Mouse (Mus musculus) liver, embryonic 11.5 days (tissue): ENCODE measurements at regions not wholly inside any gene's neighbourhood (a gene's known extent, or its start where the extent isn't known, plus 50 kb on each side); places are given as distances from the start of the nearest gene placed in this dataset.

ENCODE experiments used
- ATAC-seq: fragments of 200-750 bp; cut with Nextera tagmentation; replicated peaks from 2 replicates; pipeline ENCODE4 v1.8.0; 2017; ENCODE audit warnings: moderate number of reproducible peaks, mild to moderate bottlenecking, moderate TSS enrichment, moderate library complexity; ENCODE audit not compliant: low FRiP score
- DNase-seq: peaks from one replicate; pipeline ENCODE4 v3.0.0-alpha.2; 2017; ENCODE audit warnings: low spot score
- H3K27ac ChIP-seq: fragments of 300-500 bp; sonication (generic); 2 replicates; pipeline ENCODE4 v1.5.1; 2014; ENCODE audit warnings: mild to moderate bottlenecking, low read depth, low read length, control low read depth
- H3K27me3 ChIP-seq: fragments of 300-500 bp; sonication (generic); replicated peaks from 2 replicates; pipeline ENCODE4 v1.6.1; 2014; ENCODE audit warnings: low read length, mixed read lengths; ENCODE audit not compliant: control insufficient read depth, insufficient read depth
- H3K36me3 ChIP-seq: fragments of 300-500 bp; sonication (generic); 2 replicates; pipeline ENCODE4 v1.6.1; 2014; ENCODE audit warnings: mild to moderate bottlenecking, low read length, moderate library complexity, mixed read lengths; ENCODE audit not compliant: control insufficient read depth, insufficient read depth
- H3K4me1 ChIP-seq: fragments of 300-500 bp; sonication (generic); replicated peaks from 2 replicates; pipeline ENCODE4 v1.6.1; 2014; ENCODE audit warnings: low read length, mixed read lengths; ENCODE audit not compliant: control insufficient read depth, insufficient read depth
- H3K4me2 ChIP-seq: fragments of 300-500 bp; sonication (generic); 2 replicates; pipeline ENCODE4 v1.6.1; 2014; ENCODE audit warnings: mild to moderate bottlenecking, control low read depth, moderate library complexity
- H3K4me3 ChIP-seq: fragments of 300-500 bp; sonication (generic); 2 replicates; pipeline ENCODE4 v1.5.1; 2014; ENCODE audit warnings: low read depth, low read length, control low read depth
- H3K9ac ChIP-seq: fragments of 300-500 bp; sonication (generic); 2 replicates; pipeline ENCODE4 v1.6.1; 2014; ENCODE audit warnings: low read depth, low read length, control low read depth
- H3K9me3 ChIP-seq: fragments of 300-500 bp; sonication (generic); 2 replicates; pipeline ENCODE4 v1.6.1; 2016; ENCODE audit warnings: low read length, inconsistent platforms, mixed read lengths; ENCODE audit not compliant: control insufficient read depth
- WGBS: fragments of 180-500 bp; shearing (Covaris S2); extraction: QIAGEN DNeasy Blood & Tissue Kit; methylation state at CpG from one replicate; pipeline ENCODE4 v1.1.7; 2014; 5-methylcytosine and 5-hydroxymethylcytosine counted together

DNA sequence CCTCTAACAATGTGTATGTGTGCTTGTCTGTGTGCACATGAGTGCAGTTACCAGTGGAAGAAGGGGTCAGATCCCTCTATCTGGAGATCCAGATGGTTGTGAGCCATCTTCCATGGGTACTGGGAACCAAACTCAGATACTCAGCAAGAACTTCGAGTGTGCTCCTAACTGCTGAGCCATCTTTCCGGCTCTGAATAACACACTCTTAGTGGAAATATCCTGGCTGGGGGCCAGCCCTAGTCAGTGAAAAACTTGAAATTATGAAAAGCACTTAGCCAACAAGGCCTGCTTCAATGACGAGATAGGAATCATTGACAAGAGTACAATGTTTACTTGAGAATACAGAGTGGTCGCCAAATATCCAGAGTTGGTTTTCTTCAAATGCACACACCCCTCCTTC, 266.0 kb upstream of the Auts2 start:
- Histone ChIP-seq H3K36me3 (no peaks in the 10 kb centered on the region), H3K27me3 (no peaks in the 10 kb centered on the region), H3K4me2 (no peak overlapping the region), H3K9ac (no peak overlapping the region), H3K27ac (no peak overlapping the region), H3K9me3 (no peaks in the 10 kb centered on the region), H3K4me1 (no peaks in the 10 kb centered on the region), H3K4me3 (no peak overlapping the region)
- DNase-seq (no peak), ATAC-seq (no peak)
- 77% methylated on average over 4 of the region's 4 CpGs for WGBS

DNA sequence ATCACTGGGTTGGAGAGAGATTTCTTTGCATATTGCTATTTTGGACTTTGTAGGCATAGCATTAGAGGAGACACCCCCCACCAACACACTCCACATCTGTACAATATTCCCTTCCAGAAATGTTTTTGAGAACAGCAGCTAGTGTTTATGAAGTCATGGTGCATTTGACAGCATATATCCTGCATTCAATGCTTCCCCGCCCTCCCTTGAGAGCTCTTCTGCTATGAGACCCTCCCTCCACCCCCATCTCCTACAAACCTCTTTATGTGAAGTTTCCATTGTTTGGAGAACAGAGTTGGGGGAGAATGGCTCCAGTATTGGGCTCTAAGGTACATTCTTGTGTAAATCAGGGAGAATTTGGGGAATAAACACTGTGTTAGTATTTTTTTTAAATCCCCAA, 252.9 kb upstream of the Auts2 start:
- DNase-seq (no peak), ATAC-seq (no peak)
- Histone ChIP-seq H3K27me3 (no peaks in the 10 kb centered on the region), H3K9ac (no peak overlapping the region), H3K9me3 (no peaks in the 10 kb centered on the region), H3K4me1 (no peaks in the 10 kb centered on the region), H3K4me3 (no peak overlapping the region), H3K36me3 (no peaks in the 10 kb centered on the region), H3K27ac (no peak overlapping the region), H3K4me2 (no peak overlapping the region)
- 75% methylated on average over 1 of the region's 1 CpGs for WGBS

- Histone ChIP-seq H3K9ac (no peak overlapping the region), H3K4me2 (no peak overlapping the region), H3K27ac (no peak overlapping the region), H3K36me3 (no peaks in the 10 kb centered on the region), H3K9me3 (no peaks in the 10 kb centered on the region), H3K4me1 (no peaks in the 10 kb centered on the region), H3K4me3 (no peak overlapping the region), H3K27me3 (no peaks in the 10 kb centered on the region)
- ATAC-seq (no peak), DNase-seq (no peak)
- 73% methylated on average over 5 of the region's 5 CpGs for WGBS
These were observed 249.3 kb upstream of the Auts2 start for GRCm38 (mm10) chr5:132792484-132792883.

DNA sequence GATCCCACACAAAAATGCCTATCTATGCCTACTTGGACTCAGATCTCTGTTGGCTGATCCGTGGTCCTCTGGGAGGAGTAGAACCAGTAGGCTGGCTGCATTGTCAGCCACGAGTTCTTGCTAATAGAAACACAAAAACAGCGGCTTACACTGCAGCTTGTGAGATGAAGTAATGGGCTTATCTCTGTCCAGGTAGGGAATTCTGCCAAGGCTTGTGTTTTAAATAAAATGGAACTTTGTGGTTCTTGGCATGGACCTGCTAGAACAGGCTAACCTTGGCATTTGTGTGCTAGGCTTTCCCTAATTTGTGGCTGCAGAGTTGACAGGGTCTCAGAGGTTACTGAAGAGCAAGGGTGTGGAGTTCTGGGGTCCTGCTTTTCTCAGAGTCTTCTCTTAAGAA, 242.1 kb upstream of the Auts2 start:
- Histone ChIP-seq H3K36me3 (no peaks in the 10 kb centered on the region), H3K9me3 (no peaks in the 10 kb centered on the region), H3K4me3 (no peak overlapping the region), H3K4me1 (no peaks in the 10 kb centered on the region), H3K27me3 (no peaks in the 10 kb centered on the region), H3K9ac (no peak overlapping the region), H3K27ac (no peak overlapping the region), H3K4me2 (no peak overlapping the region)
- DNase-seq: no peak
- ATAC-seq: no peak
- 67% methylated on average over 3 of the region's 3 CpGs for WGBS

- Histone ChIP-seq H3K27me3 (no peaks in the 10 kb centered on the region), H3K9ac (no peak overlapping the region), H3K9me3 (no peaks in the 10 kb centered on the region), H3K4me3 (no peak overlapping the region), H3K4me1 (no peaks in the 10 kb centered on the region), H3K36me3 (no peaks in the 10 kb centered on the region), H3K27ac (no peak overlapping the region), H3K4me2 (no peak overlapping the region)
- WGBS: 68% methylated on average over 4 of the region's 4 CpGs
- no peak for DNase-seq
- no peak for ATAC-seq
These were observed 241.6 kb upstream of the Auts2 start for GRCm38 (mm10) chr5:132784791-132785190.

DNA sequence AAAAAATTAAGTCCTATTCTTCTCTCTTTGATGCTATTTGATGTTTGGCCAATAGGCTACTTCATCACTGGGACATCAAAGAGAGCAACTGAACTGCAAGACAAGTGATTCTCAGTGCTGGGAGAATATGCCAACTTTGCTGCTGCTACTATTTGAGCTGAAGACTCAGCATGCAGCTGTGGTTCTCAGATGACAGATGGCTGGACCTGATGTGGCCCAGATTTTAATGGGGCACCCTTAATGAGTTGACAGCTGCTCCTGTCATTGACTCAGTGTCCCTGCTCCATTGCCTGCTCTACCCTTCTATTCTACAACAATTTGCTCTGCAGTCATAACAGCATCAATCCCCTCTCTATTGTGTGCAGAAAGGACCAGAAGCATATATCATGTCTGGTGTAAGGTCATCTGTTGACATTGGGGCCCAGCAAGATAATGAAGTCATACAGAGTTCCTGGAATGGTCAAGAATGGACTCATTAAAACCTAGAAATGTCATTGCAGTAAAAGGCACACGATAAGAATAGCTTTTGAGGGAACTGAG, 231.1 kb upstream of the Auts2 start:
- no peak overlapping the region for H3K4me3 ChIP-seq
- no peak overlapping the region for H3K9ac ChIP-seq
- no peaks in the 10 kb centered on the region for H3K9me3 ChIP-seq
- H3K4me2 ChIP-seq: no peak overlapping the region
- H3K4me1 ChIP-seq: no peaks in the 10 kb centered on the region
- 52% methylated on average over 1 of the region's 1 CpGs for WGBS
- ATAC-seq (no peak), DNase-seq (no peak)
- H3K27me3 ChIP-seq: no peaks in the 10 kb centered on the region
- no peaks in the 10 kb centered on the region for H3K36me3 ChIP-seq
- no peak overlapping the region for H3K27ac ChIP-seq

DNA sequence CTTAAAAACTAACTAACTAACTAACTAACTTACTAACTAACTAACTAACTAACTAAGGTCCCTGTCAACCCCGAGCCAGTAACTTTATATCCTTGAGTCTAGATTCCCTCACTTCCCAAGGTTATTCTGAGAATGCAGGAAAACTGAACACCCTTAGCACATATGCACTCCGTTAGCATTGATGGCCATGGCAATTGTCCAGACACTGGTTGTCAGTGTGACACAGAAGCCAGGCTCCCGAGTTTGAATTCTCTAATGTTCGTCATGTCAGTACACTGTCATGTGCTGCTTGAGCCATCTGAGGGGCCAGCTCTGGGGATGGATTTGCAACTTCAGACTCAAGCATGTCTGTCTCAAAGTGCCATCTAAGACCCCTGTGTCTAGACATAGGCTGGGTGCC, 217.3 kb upstream of the Auts2 start:
- Histone ChIP-seq H3K4me3 (no peak overlapping the region), H3K36me3 (no peaks in the 10 kb centered on the region), H3K9ac (no peak overlapping the region), H3K27ac (no peak overlapping the region), H3K27me3 (no peaks in the 10 kb centered on the region), H3K4me2 (no peak overlapping the region), H3K4me1 (no peaks in the 10 kb centered on the region), H3K9me3 (no peaks in the 10 kb centered on the region)
- 77% methylated on average over 4 of the region's 4 CpGs for WGBS
- DNase-seq (no peak), ATAC-seq (no peak)

GRCm38 (mm10) chr5:132759751-132760150, 216.6 kb upstream of the Auts2 start:
- no peak for ATAC-seq

GRCm38 (mm10) chr5:132758941-132759340, 215.8 kb upstream of the Auts2 start:
- H3K9ac ChIP-seq: no peak overlapping the region
- H3K4me2 ChIP-seq: no peak overlapping the region
- H3K4me3 ChIP-seq: no peak overlapping the region
- H3K4me1 ChIP-seq: no peaks in the 10 kb centered on the region
- H3K27me3 ChIP-seq: no peaks in the 10 kb centered on the region
- WGBS: 76% methylated on average over 10 of the region's 10 CpGs
- no peaks in the 10 kb centered on the region for H3K36me3 ChIP-seq
- H3K9me3 ChIP-seq: no peaks in the 10 kb centered on the region
- DNase-seq: no peak
- H3K27ac ChIP-seq: no peak overlapping the region
- no peak for ATAC-seq

More at GRCm38 (mm10) chr5:132759751-132760150, 216.6 kb upstream of the Auts2 start:
- no peaks in the 10 kb centered on the region for H3K9me3 ChIP-seq
- H3K4me1 ChIP-seq: no peaks in the 10 kb centered on the region
- no peak overlapping the region for H3K27ac ChIP-seq
- H3K4me3 ChIP-seq: no peak overlapping the region
- no peak for DNase-seq
- no peak overlapping the region for H3K9ac ChIP-seq
- H3K36me3 ChIP-seq: no peaks in the 10 kb centered on the region
- H3K4me2 ChIP-seq: no peak overlapping the region
- WGBS: 69% methylated on average over 6 of the region's 6 CpGs
- H3K27me3 ChIP-seq: no peaks in the 10 kb centered on the region
